Mouse (Mus musculus) kidney, adult 2 months (tissue): ENCODE data around the gene Ankrd45.

Experiments used
- CTCF ChIP-seq: fragments of 200-500 bp; conservative IDR thresholded peaks from 2 replicates; pipeline ENCODE4 v1.5.1; 2011; ENCODE audit warnings: low read depth, mild to moderate bottlenecking, control low read depth, low read length, moderate library complexity, mixed read lengths; ENCODE audit not compliant: insufficient read depth, insufficient read length
- POLR2A ChIP-seq: fragments of 200-500 bp; IDR thresholded peaks from one replicate; pipeline ENCODE4 v1.6.1; 2011; ENCODE audit warnings: low read depth, low read length, control low read depth

DNA sequence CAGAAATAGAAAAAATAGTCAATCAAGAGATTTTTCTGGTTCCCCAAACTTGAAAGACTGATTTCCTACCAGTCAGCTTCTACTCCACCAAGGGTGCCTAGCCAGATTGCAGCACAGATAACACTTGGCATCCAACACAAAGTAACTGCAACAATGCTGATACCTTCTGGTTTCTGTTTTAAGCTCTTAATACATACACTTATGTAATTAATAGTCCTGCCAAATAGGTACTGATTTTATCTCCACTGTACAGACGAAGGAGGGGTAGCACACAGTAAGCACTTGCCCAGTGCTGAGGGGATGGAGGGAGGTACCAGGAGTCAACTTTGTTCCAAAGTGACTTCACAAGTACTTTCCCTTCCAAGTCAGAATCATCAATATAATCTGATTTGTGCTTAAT lies 38.6 kb upstream of the Ankrd45 start:
- TF ChIP-seq POLR2A (no peak), CTCF (no peak)
